Mouse (Mus musculus) heart, embryonic 15.5 days (tissue): Measurements from ENCODE around the gene Syne2. TPM values are rescaled to one million over a fixed set of nuclear protein-coding genes. Genes with fewer than 3 reads are reported as not detected.

ENCODE experiments used
- ATAC-seq: fragments of 200-750 bp; cut with Nextera tagmentation; replicated peaks from 2 replicates; pipeline ENCODE4 v1.8.0; 2017; ENCODE audit warnings: low read depth, moderate TSS enrichment; ENCODE audit not compliant: insufficient number of reproducible peaks, insufficient read depth, low FRiP score
- H3K27ac ChIP-seq: fragments of 300-500 bp; sonication (generic); 2 replicates; pipeline ENCODE4 v1.5.1; 2015; ENCODE audit warnings: mild to moderate bottlenecking, inconsistent platforms
- H3K27me3 ChIP-seq: fragments of 300-500 bp; sonication (generic); 2 replicates; pipeline ENCODE4 v1.6.1; 2015; ENCODE audit warnings: inconsistent platforms
- H3K36me3 ChIP-seq: fragments of 300-500 bp; sonication (generic); 2 replicates; pipeline ENCODE4 v1.6.1; 2015; ENCODE audit warnings: mild to moderate bottlenecking, inconsistent platforms
- H3K4me1 ChIP-seq: fragments of 300-500 bp; sonication (generic); replicated peaks from 2 replicates; pipeline ENCODE4 v1.6.1; 2015; ENCODE audit warnings: inconsistent platforms
- H3K4me2 ChIP-seq: fragments of 300-500 bp; sonication (generic); 2 replicates; pipeline ENCODE4 v1.6.1; 2015; ENCODE audit warnings: inconsistent platforms, mild to moderate bottlenecking, moderate library complexity
- H3K4me3 ChIP-seq: fragments of 300-500 bp; sonication (generic); 2 replicates; pipeline ENCODE4 v1.5.1; 2015; ENCODE audit warnings: mild to moderate bottlenecking, inconsistent platforms
- H3K9ac ChIP-seq: fragments of 300-500 bp; sonication (generic); 2 replicates; pipeline ENCODE4 v1.6.1; 2015; ENCODE audit warnings: mild to moderate bottlenecking, inconsistent platforms
- H3K9me3 ChIP-seq: fragments of 300-500 bp; sonication (generic); replicated peaks from 2 replicates; pipeline ENCODE4 v1.6.1; 2016; ENCODE audit warnings: inconsistent platforms
- WGBS: fragments of 180-500 bp; shearing (Covaris S2); methylation state at CpG from one replicate; pipeline ENCODE4 v1.1.7; 2015; ENCODE audit warnings: mixed read lengths; 5-methylcytosine and 5-hydroxymethylcytosine counted together
- polyA plus RNA-seq: library from polyadenylated mRNA; unstranded; fragments of >200 nt; fragmentation: Nextera tagmentation; extraction: Ambion mirVana; gene quantifications from 2 replicates; pipeline ENCODE4 v1.2.1, GENCODE M21; 2015

The Syne2 gene
- polyA plus RNA-seq, 1 experiment from 2014 or later: 38.7 TPM

DNA sequence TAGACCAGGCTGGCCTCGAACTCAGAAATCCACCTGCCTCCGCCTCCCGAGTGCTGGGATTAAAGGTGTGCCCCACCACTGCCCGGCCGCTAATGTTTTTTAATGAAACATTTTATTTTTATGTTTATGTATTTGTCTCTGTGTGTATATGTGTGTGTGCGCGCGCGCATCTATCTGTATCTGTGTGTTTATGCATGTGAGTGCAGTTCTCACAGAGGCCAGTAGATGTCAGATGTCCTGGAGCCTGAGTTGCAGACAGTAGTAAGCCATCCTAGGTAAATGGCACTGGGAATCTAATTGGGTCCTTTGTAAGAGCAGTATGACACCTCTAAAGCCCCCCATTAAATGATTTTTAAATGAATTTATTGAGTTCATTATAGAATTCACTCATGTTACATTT lies 83.8 kb downstream of the Syne2 start:
- Histone ChIP-seq H3K4me2 (no peak overlapping the region), H3K4me1 (no peaks in the 10 kb centered on the region), H3K9me3 (no peaks in the 10 kb centered on the region), H3K27ac (no peak overlapping the region), H3K27me3 (no peaks in the 10 kb centered on the region), H3K9ac (no peak overlapping the region), H3K36me3 (peaks cover 31% of the 10 kb centered on the region), H3K4me3 (no peak overlapping the region)
- WGBS: 96% methylated on average over 9 of the region's 9 CpGs
- ATAC-seq: no peak

GRCm38 (mm10) chr12:75904068-75904467 lies 86.1 kb downstream of the Syne2 start:
- 87% methylated on average over 11 of the region's 11 CpGs for WGBS
- peaks cover 38% of the 10 kb centered on the region for H3K36me3 ChIP-seq

DNA sequence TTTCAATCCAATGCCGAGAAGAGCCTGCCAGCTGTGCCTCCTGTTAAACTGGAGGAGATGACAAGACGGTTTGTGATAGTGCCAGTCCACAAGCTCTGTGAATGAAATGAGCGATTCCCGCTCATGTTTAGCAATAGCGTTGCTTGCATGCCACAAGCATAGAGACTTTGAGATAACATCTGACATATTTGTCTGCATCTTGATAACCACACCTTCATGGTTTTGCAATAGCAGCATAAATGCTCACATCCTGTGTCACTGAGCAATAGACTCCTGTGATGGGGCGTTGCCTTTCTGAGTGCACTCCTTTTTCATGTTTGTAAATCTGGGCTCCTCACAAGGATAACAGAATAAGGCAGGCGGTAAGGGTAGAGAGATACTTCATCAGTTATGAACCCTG lies 87.4 kb downstream of the Syne2 start:
- WGBS: 88% methylated on average over 7 of the region's 7 CpGs
- Histone ChIP-seq H3K4me2 (no peak overlapping the region), H3K27me3 (no peaks in the 10 kb centered on the region), H3K4me1 (no peaks in the 10 kb centered on the region), H3K27ac (no peak overlapping the region), H3K36me3 (peaks cover 42% of the 10 kb centered on the region), H3K4me3 (no peak overlapping the region), H3K9ac (no peak overlapping the region), H3K9me3 (no peaks in the 10 kb centered on the region)
- ATAC-seq: no peak

More at GRCm38 (mm10) chr12:75904068-75904467, 86.1 kb downstream of the Syne2 start:
- H3K27ac ChIP-seq: no peak overlapping the region
- H3K9me3 ChIP-seq: no peaks in the 10 kb centered on the region
- no peak overlapping the region for H3K4me2 ChIP-seq
- H3K9ac ChIP-seq: no peak overlapping the region
- no peaks in the 10 kb centered on the region for H3K4me1 ChIP-seq
- no peak overlapping the region for H3K4me3 ChIP-seq
- no peak for ATAC-seq
- H3K27me3 ChIP-seq: no peaks in the 10 kb centered on the region

DNA sequence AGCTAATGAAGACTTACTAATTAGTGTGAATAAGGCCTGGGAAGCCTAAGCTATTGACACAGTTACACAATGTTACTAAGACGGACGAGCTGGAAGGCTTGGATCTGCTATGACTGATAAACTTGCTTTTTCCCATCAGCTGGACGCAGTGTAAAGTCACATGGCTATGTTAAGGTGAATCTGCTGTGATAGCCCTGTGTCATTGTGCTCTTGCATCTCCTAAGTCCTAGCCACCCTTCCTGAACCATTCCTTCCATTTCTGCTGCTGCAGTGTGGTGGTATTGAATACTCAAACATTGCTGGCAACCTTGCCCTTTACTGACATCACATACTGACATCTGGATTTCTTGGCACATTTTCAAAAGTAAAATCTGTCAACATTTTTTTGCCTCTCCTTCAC lies 90.5 kb downstream of the Syne2 start:
- Histone ChIP-seq H3K4me1 (no peaks in the 10 kb centered on the region), H3K4me3 (no peak overlapping the region), H3K4me2 (no peak overlapping the region), H3K27ac (no peak overlapping the region), H3K36me3 (peaks cover 57% of the 10 kb centered on the region), H3K27me3 (no peaks in the 10 kb centered on the region), H3K9me3 (no peaks in the 10 kb centered on the region), H3K9ac (no peak overlapping the region)
- no peak for ATAC-seq
- 73% methylated on average over 3 of the region's 3 CpGs for WGBS

DNA sequence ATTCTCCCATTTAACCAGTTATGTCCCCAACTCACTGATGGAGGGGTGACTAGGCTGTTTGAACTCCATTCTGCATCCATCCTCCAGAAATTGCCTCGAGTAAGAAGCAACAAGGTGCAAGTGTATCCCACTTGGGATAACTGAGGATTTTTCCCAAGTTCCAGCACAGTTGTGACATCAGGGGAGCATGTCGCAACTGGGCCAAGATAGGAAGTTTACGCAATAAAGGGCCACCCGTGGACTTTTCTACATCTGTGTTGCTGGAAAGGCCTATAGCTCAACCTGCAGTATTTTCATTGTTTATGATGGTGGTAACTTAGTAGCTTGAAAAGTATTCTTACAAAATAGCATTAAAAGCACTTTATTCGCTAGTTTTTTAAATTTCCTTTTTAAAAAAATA lies 97.8 kb downstream of the Syne2 start:
- no peak overlapping the region for H3K9ac ChIP-seq
- 86% methylated on average over 5 of the region's 5 CpGs for WGBS
- H3K27ac ChIP-seq: no peak overlapping the region
- ATAC-seq: no peak
- H3K4me3 ChIP-seq: no peak overlapping the region
- no peak overlapping the region for H3K4me2 ChIP-seq
- H3K27me3 ChIP-seq: no peaks in the 10 kb centered on the region
- peaks cover 44% of the 10 kb centered on the region for H3K36me3 ChIP-seq
- no peaks in the 10 kb centered on the region for H3K9me3 ChIP-seq
- no peaks in the 10 kb centered on the region for H3K4me1 ChIP-seq

DNA sequence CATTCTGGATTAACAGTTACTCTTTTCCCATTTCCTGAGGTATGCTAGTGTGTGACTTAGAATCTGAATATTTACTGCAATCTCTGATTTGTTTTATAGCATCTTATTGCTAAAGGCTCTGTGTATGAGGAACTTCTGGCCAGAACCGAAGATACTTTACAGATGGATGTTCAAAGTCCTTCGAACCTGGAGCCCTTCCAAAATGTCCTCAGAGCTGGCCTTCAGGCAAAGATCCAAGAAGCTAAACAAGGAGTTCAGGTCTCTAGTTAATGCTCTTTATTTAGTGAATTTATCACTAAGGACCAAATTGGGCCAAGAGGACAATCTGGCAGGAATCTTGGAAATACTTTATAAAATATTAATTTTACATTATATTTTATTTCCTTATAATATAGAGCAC lies 100.5 kb downstream of the Syne2 start:
- no peak overlapping the region for H3K4me2 ChIP-seq
- no peaks in the 10 kb centered on the region for H3K27me3 ChIP-seq
- H3K36me3 ChIP-seq: peaks cover 32% of the 10 kb centered on the region
- no peak overlapping the region for H3K4me3 ChIP-seq
- H3K4me1 ChIP-seq: 0 out of 2 replicates have a peak, but pooled peaks cover 3% of the 10 kb centered on the region
- no peak for ATAC-seq
- no peak overlapping the region for H3K9ac ChIP-seq
- no peaks in the 10 kb centered on the region for H3K9me3 ChIP-seq
- WGBS: 60% methylated on average over 2 of the region's 2 CpGs
- H3K27ac ChIP-seq: no peak overlapping the region

- H3K4me1 ChIP-seq: 0 out of 2 replicates have a peak, but pooled peaks cover 3% of the 10 kb centered on the region
Measured at GRCm38 (mm10) chr12:75918914-75919313, 101.0 kb downstream of the Syne2 start.

GRCm38 (mm10) chr12:75922900-75923299 lies 105.0 kb downstream of the Syne2 start:
- H3K27me3 ChIP-seq: no peaks in the 10 kb centered on the region
- no peaks in the 10 kb centered on the region for H3K9me3 ChIP-seq
- H3K36me3 ChIP-seq: peaks cover 53% of the 10 kb centered on the region
- WGBS: 47% methylated on average over 11 of the region's 11 CpGs
- ATAC-seq: peak; percentile 67
- H3K4me3 ChIP-seq: no peak overlapping the region
- 0 out of 2 replicates have a peak, but pooled peaks cover 3% of the 10 kb centered on the region for H3K4me1 ChIP-seq
- no peak overlapping the region for H3K27ac ChIP-seq
- H3K4me2 ChIP-seq: no peak overlapping the region
- no peak overlapping the region for H3K9ac ChIP-seq

More at GRCm38 (mm10) chr12:75918914-75919313, 101.0 kb downstream of the Syne2 start:
- no peak overlapping the region for H3K27ac ChIP-seq
- H3K36me3 ChIP-seq: peaks cover 31% of the 10 kb centered on the region
- ATAC-seq: no peak
- H3K27me3 ChIP-seq: no peaks in the 10 kb centered on the region
- H3K4me2 ChIP-seq: no peak overlapping the region
- H3K4me3 ChIP-seq: no peak overlapping the region
- WGBS: 51% methylated on average over 6 of the region's 6 CpGs
- H3K9me3 ChIP-seq: no peaks in the 10 kb centered on the region
- H3K9ac ChIP-seq: no peak overlapping the region

DNA sequence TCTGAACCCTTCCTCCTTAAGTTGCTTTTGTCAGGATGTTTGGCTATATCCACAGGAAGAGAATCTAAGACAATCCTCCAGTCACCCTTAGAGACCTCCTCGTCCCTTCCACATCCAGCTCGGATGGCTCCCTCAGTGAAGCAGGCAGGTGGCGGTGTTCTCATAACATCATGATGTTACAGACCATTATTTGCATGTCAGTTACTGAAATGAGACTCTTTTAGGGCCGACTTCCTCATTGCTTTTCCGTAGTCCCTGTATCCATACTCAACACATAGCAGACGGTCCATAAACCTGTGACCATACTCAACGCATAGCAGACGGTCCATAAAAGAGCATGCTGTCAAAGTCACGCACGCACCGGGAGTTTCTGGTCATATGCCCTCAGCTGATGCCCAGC lies 106.9 kb downstream of the Syne2 start:
- H3K9ac ChIP-seq: no peak overlapping the region
- no peak overlapping the region for H3K4me3 ChIP-seq
- no peaks in the 10 kb centered on the region for H3K27me3 ChIP-seq
- no peaks in the 10 kb centered on the region for H3K9me3 ChIP-seq
- H3K27ac ChIP-seq: no peak overlapping the region
- WGBS: 89% methylated on average over 11 of the region's 11 CpGs
- 0 out of 2 replicates have a peak, but pooled peaks cover 3% of the 10 kb centered on the region for H3K4me1 ChIP-seq
- H3K4me2 ChIP-seq: no peak overlapping the region
- ATAC-seq: no peak
- peaks cover 60% of the 10 kb centered on the region for H3K36me3 ChIP-seq

DNA sequence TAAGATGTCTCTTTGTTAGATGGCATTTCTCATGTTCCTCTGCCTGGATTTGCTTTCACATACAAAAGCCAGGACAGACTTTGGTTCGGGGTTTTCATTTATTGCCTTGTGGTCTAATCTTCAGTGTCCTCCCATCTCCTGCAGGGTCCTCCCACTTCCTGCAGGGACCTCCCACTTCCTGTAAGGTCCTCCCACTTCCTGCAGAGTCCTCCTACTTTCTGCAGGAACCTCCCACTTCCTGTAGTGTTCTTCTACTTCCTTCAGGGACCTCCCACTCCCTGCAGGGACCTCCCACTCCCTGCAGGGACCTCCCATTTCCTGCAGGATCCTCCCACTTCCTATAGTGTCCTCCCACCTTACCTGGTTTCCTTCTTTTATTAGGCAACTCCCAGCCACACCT lies 109.7 kb downstream of the Syne2 start:
- no peaks in the 10 kb centered on the region for H3K27me3 ChIP-seq
- no peak overlapping the region for H3K4me3 ChIP-seq
- no peaks in the 10 kb centered on the region for H3K9me3 ChIP-seq
- 77% methylated on average over 1 of the region's 1 CpGs for WGBS
- H3K9ac ChIP-seq: no peak overlapping the region
- no peak overlapping the region for H3K27ac ChIP-seq
- H3K4me1 ChIP-seq: 0 out of 2 replicates have a peak, but pooled peaks cover 3% of the 10 kb centered on the region
- peaks cover 64% of the 10 kb centered on the region for H3K36me3 ChIP-seq
- no peak overlapping the region for H3K4me2 ChIP-seq
- ATAC-seq: 0 out of 2 replicates have a peak, but pooled peaks have one; percentile 31

GRCm38 (mm10) chr12:75933561-75933960 lies 115.6 kb downstream of the Syne2 start:
- 72% methylated on average over 4 of the region's 4 CpGs for WGBS
- H3K27ac ChIP-seq: no peak overlapping the region
- no peak overlapping the region for H3K9ac ChIP-seq
- no peak overlapping the region for H3K4me2 ChIP-seq
- H3K4me1 ChIP-seq: no peaks in the 10 kb centered on the region
- no peak overlapping the region for H3K4me3 ChIP-seq
- no peaks in the 10 kb centered on the region for H3K27me3 ChIP-seq
- no peak for ATAC-seq
- H3K36me3 ChIP-seq: peaks cover 46% of the 10 kb centered on the region
- H3K9me3 ChIP-seq: no peaks in the 10 kb centered on the region

DNA sequence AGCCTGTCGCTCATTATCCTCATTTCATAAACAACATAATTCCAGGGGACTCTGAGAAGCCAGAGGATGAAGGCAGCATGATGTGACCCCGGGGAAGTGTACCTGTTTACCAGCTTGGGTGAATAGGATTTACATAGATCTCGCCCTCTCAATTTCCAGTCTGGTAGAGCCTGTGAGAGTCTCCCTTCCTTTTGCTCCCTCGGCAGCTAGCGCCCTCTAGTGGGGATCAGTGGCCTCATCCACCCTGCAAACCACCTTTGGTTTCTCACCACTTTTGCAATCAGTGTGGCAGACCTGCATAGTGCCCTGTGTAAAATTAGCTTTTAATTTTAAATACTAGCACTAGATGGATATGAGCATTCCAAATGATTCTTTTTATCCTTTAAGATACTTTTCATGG lies 133.4 kb downstream of the Syne2 start:
- H3K9ac ChIP-seq: no peak overlapping the region
- 57% methylated on average over 5 of the region's 5 CpGs for WGBS
- no peaks in the 10 kb centered on the region for H3K27me3 ChIP-seq
- peaks cover 53% of the 10 kb centered on the region for H3K36me3 ChIP-seq
- ATAC-seq: no peak
- no peak overlapping the region for H3K4me3 ChIP-seq
- H3K9me3 ChIP-seq: no peaks in the 10 kb centered on the region
- H3K4me2 ChIP-seq: no peak overlapping the region
- no peaks in the 10 kb centered on the region for H3K4me1 ChIP-seq
- no peak overlapping the region for H3K27ac ChIP-seq
